Mouse (Mus musculus) cortical plate, adult 2 months (tissue): Measurements from ENCODE around the gene Atxn7l1.

ENCODE experiments used
- CTCF ChIP-seq: fragments of 200-500 bp; IDR thresholded peaks from 2 replicates; pipeline ENCODE4 v1.5.1; 2011; ENCODE audit warnings: mild to moderate bottlenecking, control low read depth, low read length; ENCODE audit not compliant: insufficient read depth; ENCODE audit errors: extremely low read depth
- POLR2A ChIP-seq: fragments of 200-500 bp; IDR thresholded peaks from 2 replicates; pipeline ENCODE4 v1.6.1; 2011; ENCODE audit warnings: mild to moderate bottlenecking, low read length, control low read depth; ENCODE audit not compliant: insufficient read depth; ENCODE audit errors: extremely low read depth

DNA sequence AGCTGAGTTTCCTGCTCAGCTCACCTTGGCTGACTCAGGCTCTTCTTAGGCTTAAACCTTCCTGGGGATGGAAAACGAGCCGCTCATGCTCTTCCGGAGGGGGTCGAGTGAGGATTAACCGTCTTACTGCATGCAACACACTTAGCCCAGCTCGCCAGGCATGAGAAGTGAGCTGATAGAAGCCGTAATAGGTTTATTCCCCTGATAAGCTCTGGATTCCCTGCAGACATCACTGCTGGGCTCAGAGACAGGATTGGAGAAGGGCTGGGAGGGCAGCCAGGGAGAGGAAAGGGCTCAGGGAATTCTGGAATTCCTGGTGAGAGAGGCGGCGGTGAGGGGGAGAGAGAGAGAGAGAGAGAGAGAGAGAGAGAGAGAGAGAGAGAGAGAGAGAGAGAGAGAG is 105.7 kb downstream of the Atxn7l1 start:
- TF ChIP-seq CTCF (no peak), POLR2A (no peak)
